Mouse (Mus musculus): Measurements from ENCODE around the gene Gdf15. TPM values are rescaled to one million over a fixed set of nuclear protein-coding genes. Genes with fewer than 3 reads are reported as not detected.
"Not testable (repeated sequence)": the region's sequence is repeated elsewhere in the genome, so short reads cannot be mapped to it uniquely, and the experiment has no call there.

Gdf15 gene
- total RNA-seq, 2 experiments from 2014 or later: not detected

- ATAC-seq (ENCODE audit: poor library complexity, severe bottlenecking): peak; percentile 88
Observed at GRCm38 (mm10) chr8:70593961-70594609, 38.2 kb downstream of the Gdf15 start, which contains the start of gene Isyna1. Isyna1 (plus strand) TSS chr8:70594373.

GRCm38 (mm10) chr8:70593173-70593572 is 39.1 kb downstream of the Gdf15 start:
- ATAC-seq (ENCODE audit: poor library complexity, severe bottlenecking): no peak

- no peak for ATAC-seq (ENCODE audit: poor library complexity, severe bottlenecking)
Observed at GRCm38 (mm10) chr8:70591569-70591968, 40.7 kb downstream of the Gdf15 start.

- ATAC-seq (ENCODE audit: poor library complexity, severe bottlenecking): not testable (repeated sequence)
Observed at GRCm38 (mm10) chr8:70587955-70588354, 44.3 kb downstream of the Gdf15 start.

- peak; percentile 97 for ATAC-seq (ENCODE audit: poor library complexity, severe bottlenecking)
Observed at GRCm38 (mm10) chr8:70585258-70585652, 47.0 kb downstream of the Gdf15 start.

GRCm38 (mm10) chr8:70584606-70585257 is 47.5 kb downstream of the Gdf15 start:
- no peak for ATAC-seq (ENCODE audit: poor library complexity, severe bottlenecking)

DNA sequence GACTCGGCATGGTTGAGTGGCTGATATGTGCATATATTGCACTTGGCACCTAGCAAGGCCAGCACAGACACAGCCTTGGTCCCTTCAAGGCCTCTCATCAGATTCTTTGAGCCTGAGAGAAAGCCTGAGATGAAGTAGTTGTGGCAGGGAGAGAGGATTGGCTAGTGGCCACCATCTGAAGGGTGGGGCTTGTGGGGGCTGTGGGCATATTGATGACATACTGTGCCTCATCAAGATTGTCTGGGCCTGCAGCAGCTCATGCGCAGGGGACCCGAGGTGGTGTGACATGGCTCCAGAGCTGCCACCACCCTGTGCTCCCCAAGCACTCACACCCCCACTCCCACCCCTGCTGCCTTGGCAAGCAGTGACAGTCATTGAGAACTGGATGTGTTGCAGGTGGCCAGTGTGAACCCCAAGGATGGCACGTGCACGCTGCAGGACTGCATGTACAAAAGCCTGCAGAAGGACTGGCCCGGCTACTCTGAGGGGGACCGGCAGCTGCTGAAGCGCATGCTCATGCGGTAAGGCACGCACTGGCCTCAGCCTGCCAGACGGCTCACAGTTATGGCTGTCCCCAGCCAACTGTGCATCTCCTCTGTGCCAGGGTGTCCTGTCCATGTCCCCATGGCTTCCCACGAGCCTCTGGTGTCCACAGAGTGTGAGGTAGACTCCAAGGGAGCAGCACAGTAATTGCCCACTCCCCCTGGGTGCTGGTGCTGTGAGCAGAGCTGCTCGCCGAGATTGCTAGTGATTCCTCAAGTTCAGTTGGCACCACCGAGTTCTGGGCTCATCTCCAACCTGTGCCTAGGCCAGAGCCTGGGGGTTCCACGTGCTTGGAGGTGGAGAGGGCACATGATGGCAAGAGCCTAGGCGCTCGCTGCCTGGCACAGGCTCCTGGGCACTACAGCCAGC is 48.5 kb downstream of the Gdf15 start:
- ATAC-seq (ENCODE audit: poor library complexity, severe bottlenecking): no peak

Other genes starting within 250 kb of the Gdf15 start
- gene Crtc1, start 192.9 kb downstream of the Gdf15 start, total RNA-seq (2015): 2.7 and 3.9 TPM in 2 replicates
- 2.2 TPM in 2 replicates for gene Crtc1, start 192.9 kb downstream of the Gdf15 start, total RNA-seq (2017)
- gene Klhl26, start 155.5 kb downstream of the Gdf15 start, total RNA-seq (2015): 1.6 and 2.4 TPM in 2 replicates
- gene Klhl26, start 155.5 kb downstream of the Gdf15 start, total RNA-seq (2017): 3.6 and 5.4 TPM in 2 replicates
- gene Tmem59l, start 145.1 kb downstream of the Gdf15 start, total RNA-seq (2015): not detected in 2 replicates
- gene Tmem59l, start 145.1 kb downstream of the Gdf15 start, total RNA-seq (2017): not detected in 2 replicates
- not detected in 2 replicates for gene Crlf1, start 139.3 kb downstream of the Gdf15 start, total RNA-seq (2015)
- not detected in 2 replicates for gene Crlf1, start 139.3 kb downstream of the Gdf15 start, total RNA-seq (2017)
- gene Rex1bd, start 125.7 kb downstream of the Gdf15 start, total RNA-seq (2015): 40.4 and 47.5 TPM in 2 replicates
- gene Rex1bd, start 125.7 kb downstream of the Gdf15 start, total RNA-seq (2017): 37.3 and 43.7 TPM in 2 replicates
- 2,237 and 2,370 TPM in 2 replicates for gene Uba52, start 121.7 kb downstream of the Gdf15 start, total RNA-seq (2015)
- gene Uba52, start 121.7 kb downstream of the Gdf15 start, total RNA-seq (2017): 4,162 and 4,635 TPM in 2 replicates
- 75.1 and 75.3 TPM in 2 replicates for gene Fkbp8, start 104.7 kb downstream of the Gdf15 start, total RNA-seq (2015)
- gene Fkbp8, start 104.7 kb downstream of the Gdf15 start, total RNA-seq (2017): 146 and 166 TPM in 2 replicates
- 88.7 and 114 TPM in 2 replicates for gene Kxd1, start 104.5 kb downstream of the Gdf15 start, total RNA-seq (2015)
- 71.4 and 80.6 TPM in 2 replicates for gene Kxd1, start 104.5 kb downstream of the Gdf15 start, total RNA-seq (2017)
- 9.3 and 12.5 TPM in 2 replicates for gene Ell, start 93.0 kb downstream of the Gdf15 start, total RNA-seq (2015)
- 11.1 and 11.9 TPM in 2 replicates for gene Ell, start 93.0 kb downstream of the Gdf15 start, total RNA-seq (2017)
- 11.8 and 11.9 TPM in 2 replicates for gene Isyna1, start 38.1 kb downstream of the Gdf15 start, total RNA-seq (2015)
- 13.9 and 15.7 TPM in 2 replicates for gene Isyna1, start 38.1 kb downstream of the Gdf15 start, total RNA-seq (2017)
- gene Ssbp4, start 23.6 kb downstream of the Gdf15 start, total RNA-seq (2015): 35.7 and 38.2 TPM in 2 replicates
- 61.3 and 76.1 TPM in 2 replicates for gene Ssbp4, start 23.6 kb downstream of the Gdf15 start, total RNA-seq (2017)
- 62.2 and 64.6 TPM in 2 replicates for gene Lrrc25, start 16.3 kb downstream of the Gdf15 start, total RNA-seq (2015)
- gene Lrrc25, start 16.3 kb downstream of the Gdf15 start, total RNA-seq (2017): 29.3 and 33.8 TPM in 2 replicates
- gene Pgpep1, start 27.9 kb upstream of the Gdf15 start, total RNA-seq (2015): 5.7 and 6.8 TPM in 2 replicates
- 1.5 and 4.0 TPM in 2 replicates for gene Pgpep1, start 27.9 kb upstream of the Gdf15 start, total RNA-seq (2017)
- 82.1 and 84.4 TPM in 2 replicates for gene Lsm4, start 40.8 kb upstream of the Gdf15 start, total RNA-seq (2015)
- gene Lsm4, start 40.8 kb upstream of the Gdf15 start, total RNA-seq (2017): 106 and 151 TPM in 2 replicates
- 26.7 and 44.1 TPM in 2 replicates for gene Jund, start 66.5 kb upstream of the Gdf15 start, total RNA-seq (2015)
- gene Jund, start 66.5 kb upstream of the Gdf15 start, total RNA-seq (2017): 24.0 and 28.9 TPM in 2 replicates
- gene Iqcn, start 71.0 kb upstream of the Gdf15 start, total RNA-seq (2015): 0.11 and 0.27 TPM in 2 replicates
- 0.04 TPM in 1 of 2 replicates, not detected in the other for gene Iqcn, start 71.0 kb upstream of the Gdf15 start, total RNA-seq (2017)
- not detected in 2 replicates for gene Gm3336, start 86.1 kb upstream of the Gdf15 start, total RNA-seq (2015)
- gene Gm3336, start 86.1 kb upstream of the Gdf15 start, total RNA-seq (2017): not detected in 2 replicates
- not detected in 2 replicates for gene Pde4c, start 91.3 kb upstream of the Gdf15 start, total RNA-seq (2015)
- gene Pde4c, start 91.3 kb upstream of the Gdf15 start, total RNA-seq (2017): not detected in 2 replicates
- gene Rab3a, start 122.2 kb upstream of the Gdf15 start, total RNA-seq (2015): 3.3 and 5.8 TPM in 2 replicates
- gene Rab3a, start 122.2 kb upstream of the Gdf15 start, total RNA-seq (2017): 2.1 and 5.1 TPM in 2 replicates
- gene Mpv17l2, start 128.5 kb upstream of the Gdf15 start, total RNA-seq (2015): 34.4 and 44.7 TPM in 2 replicates
- 8.4 and 15.9 TPM in 2 replicates for gene Mpv17l2, start 128.5 kb upstream of the Gdf15 start, total RNA-seq (2017)
- 4.6 and 5.0 TPM in 2 replicates for gene Pik3r2, start 144.3 kb upstream of the Gdf15 start, total RNA-seq (2015)
- gene Pik3r2, start 144.3 kb upstream of the Gdf15 start, total RNA-seq (2017): 14.7 and 14.9 TPM in 2 replicates
- gene Mast3, start 172.6 kb upstream of the Gdf15 start, total RNA-seq (2015): 56.2 and 65.4 TPM in 2 replicates
- gene Mast3, start 172.6 kb upstream of the Gdf15 start, total RNA-seq (2017): 14.4 and 24.6 TPM in 2 replicates
- 0.80 and 1.5 TPM in 2 replicates for gene Il12rb1, start 176.0 kb upstream of the Gdf15 start, total RNA-seq (2015)
- 0.07 and 1.7 TPM in 2 replicates for gene Il12rb1, start 176.0 kb upstream of the Gdf15 start, total RNA-seq (2017)
- gene Arrdc2, start 207.3 kb upstream of the Gdf15 start, total RNA-seq (2015): 9.0 and 11.0 TPM in 2 replicates
- gene Arrdc2, start 207.3 kb upstream of the Gdf15 start, total RNA-seq (2017): 10.5 and 11.1 TPM in 2 replicates
- not detected in 2 replicates for gene Kcnn1, start 230.8 kb upstream of the Gdf15 start, total RNA-seq (2015)
- gene Kcnn1, start 230.8 kb upstream of the Gdf15 start, total RNA-seq (2017): 0.33 TPM in 1 of 2 replicates, not detected in the other
- 32.7 and 38.9 TPM in 2 replicates for gene Ccdc124, start 241.5 kb upstream of the Gdf15 start, total RNA-seq (2015)
- gene Ccdc124, start 241.5 kb upstream of the Gdf15 start, total RNA-seq (2017): 36.8 and 47.6 TPM in 2 replicates

All from megakaryocyte, adult 5-6 weeks (primary cell).